Mouse (Mus musculus) stomach, postnatal 0 days (tissue): ENCODE results near the gene Zfp36l1.

Experiments
- CTCF ChIP-seq: IDR thresholded peaks from 2 replicates; pipeline ENCODE4 v1.5.1; 2016; ENCODE audit warnings: antibody characterized with exemption, low read depth, mild to moderate bottlenecking, moderate library complexity
- EP300 ChIP-seq: optimal IDR thresholded peaks from 2 replicates; pipeline ENCODE3; 2016; ENCODE audit warnings: antibody characterized with exemption

DNA sequence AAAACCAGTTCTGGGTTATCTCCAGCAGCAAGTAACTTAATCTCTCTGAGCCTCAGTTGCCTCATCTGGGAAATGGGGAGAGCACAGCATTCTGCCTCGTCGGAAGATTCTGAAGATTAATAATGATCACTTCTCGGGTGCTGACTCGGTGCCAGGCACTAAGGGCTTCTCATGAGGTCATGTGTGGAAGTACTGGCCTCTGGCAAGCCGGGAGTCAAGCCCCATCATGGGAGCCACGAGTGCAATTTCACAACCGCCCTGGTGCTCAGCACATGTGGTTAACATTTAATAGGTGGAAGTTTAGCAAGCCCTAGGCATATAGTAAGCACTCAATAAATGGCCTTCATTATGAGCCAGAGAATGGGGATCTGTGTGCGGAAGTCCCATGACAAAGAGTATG, 22.4 kb upstream of the Zfp36l1 start:
- no peak for TF ChIP-seq CTCF
- no peak for TF ChIP-seq EP300
